Mouse (Mus musculus) natural killer cell, adult 2 months (primary cell): Measurements from ENCODE around the gene Uprt.

Experiments used
- DNase-seq, 2 experiments: peaks; one replicate each; pipeline ENCODE4 v3.0.0; 2022; ENCODE audit warnings: low spot score in 2 of 2

Gene Uprt

DNA sequence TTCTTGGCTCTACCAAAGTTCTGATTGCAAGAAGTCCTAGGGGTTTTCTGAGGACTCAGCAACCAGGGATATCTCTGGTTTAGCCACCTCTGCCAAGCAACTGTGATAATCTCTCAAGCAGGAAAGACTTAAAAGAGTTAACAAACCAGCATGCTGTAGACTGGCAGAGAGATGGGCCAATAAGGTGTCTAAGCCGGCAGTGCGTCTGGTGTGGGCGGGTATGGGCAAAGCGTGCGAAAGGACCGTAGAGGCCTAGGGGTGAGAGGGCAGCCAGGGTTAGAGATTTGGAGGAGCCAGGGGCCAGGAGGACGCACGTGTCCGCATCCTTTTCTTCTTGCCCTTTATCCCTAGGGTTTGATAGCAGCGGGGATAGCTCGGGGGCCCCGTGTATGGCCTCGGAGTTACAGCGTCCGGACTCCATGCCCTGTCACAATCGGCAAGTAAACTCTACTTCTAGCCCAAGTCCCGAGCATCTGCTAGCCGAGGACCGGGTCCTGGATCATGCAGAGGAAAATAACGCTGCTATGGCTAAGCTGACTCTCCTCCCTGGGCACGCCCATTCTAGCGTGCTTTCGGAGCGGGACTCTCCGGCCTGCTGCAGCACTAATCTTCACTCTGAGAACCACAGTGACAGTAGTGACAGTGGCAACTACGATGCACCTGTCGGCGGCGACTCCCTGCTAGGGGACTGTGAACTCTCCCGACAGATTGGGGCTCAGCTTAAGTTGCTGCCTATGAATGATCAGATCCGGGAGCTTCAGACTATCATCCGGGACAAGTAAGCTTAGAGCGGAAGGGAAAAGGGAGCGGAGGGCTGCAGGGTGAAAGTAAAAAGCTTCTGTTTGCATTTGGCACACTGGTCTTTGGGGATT, at the start of gene Uprt:
Gene Uprt, plus strand, starts transcription at position 247 of the 872 bp plus-strand sequence.
- peak; percentile 63 to 68 for DNase-seq

DNA sequence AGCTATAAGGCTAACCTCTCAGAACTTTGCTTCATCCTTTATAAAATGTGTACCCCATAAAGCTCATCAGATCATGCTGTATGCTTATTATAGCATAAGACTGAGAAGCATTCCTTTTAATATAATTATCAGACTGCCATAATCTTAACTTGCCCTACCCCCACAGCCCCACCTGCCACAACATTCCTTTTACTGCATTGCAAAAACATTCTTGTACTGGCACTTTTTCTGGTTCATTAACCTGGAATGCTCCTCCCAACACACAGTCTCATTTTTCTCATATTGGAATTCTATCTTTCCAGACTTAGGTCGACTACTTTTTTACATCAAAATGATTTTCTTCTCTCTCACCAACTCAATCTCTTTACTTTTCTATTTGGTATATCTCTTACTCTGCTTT, 49.2 kb upstream of the Uprt start:
- DNase-seq = no peak

DNA sequence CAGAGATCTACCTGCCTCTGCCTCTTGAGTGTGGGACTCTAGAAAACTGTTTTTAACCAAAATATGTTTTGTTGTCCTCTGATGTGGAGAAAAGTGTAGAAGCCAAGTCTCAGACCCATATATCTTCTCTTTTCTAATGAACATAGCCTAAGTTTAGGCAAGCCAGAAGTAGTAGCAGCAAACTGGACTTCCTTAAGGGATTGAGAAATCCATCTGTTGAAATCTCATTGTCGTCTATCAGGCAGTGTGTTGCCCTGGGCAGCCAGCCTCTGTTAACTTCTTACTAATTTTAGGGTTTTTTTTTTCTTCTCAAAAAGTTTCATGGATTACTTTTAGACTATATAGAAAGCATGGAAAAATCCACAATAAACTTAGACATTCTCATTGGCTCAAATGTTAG, 30.2 kb upstream of the Uprt start:
- no peak for DNase-seq

DNA sequence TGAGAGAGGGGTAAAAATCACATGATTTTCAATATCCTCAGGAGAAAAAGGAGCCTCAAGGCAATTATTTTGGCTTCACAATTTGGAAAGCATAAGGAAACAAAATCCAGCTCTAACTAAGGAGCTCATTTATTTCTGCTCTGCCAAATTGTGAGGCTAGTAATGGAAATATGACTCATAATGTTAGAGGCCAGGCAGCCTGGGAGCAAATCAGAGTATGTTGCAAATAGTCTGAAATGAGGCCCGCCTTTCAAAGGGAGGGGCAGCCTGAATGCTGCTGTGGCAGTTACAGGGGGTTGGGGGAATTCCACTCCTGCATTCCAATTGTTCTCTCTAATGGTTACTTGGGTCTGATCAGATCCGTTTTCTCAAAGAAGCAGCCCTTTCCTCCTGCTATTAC, 20.9 kb upstream of the Uprt start:
- no peak for DNase-seq

DNA sequence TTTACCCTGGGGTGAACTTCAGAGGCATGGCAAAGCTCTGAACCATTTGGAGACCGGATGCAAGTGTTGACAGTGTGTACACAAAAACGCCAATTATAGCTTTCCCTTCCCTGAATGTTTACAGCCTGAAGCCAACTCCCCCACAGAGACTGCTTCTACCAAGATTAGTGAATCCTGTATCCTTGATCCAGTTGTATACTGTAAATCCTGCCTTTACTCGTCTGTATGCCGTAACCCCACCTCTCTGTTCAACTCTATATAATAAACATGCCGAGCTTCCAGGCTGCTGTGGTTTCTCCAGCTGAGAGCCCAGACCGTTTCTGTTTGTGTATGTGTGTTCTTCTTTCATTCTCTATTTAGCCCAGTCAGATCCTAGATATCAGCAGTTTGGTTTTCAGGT, 18.2 kb upstream of the Uprt start:
- DNase-seq = no peak

DNA sequence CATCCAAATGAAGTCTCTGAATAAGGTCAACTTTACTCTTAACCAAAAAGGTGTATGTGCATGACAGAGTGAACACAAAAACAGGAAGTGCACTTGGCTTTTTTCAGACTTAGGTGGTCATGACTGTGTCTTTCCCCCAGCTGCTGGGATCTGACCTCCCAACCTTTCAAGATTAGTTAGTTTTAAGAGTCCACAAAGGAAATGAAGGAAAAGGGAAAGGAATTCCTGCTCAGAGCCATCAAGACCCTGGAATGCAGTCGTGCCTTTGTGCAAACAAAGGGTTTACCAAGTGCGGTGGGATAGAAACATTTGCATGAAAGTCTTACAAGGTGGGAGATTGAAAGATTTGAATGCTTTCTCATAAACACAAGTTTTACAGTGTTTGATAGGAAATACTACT, 4.6 kb upstream of the Uprt start:
- DNase-seq = no peak

DNA sequence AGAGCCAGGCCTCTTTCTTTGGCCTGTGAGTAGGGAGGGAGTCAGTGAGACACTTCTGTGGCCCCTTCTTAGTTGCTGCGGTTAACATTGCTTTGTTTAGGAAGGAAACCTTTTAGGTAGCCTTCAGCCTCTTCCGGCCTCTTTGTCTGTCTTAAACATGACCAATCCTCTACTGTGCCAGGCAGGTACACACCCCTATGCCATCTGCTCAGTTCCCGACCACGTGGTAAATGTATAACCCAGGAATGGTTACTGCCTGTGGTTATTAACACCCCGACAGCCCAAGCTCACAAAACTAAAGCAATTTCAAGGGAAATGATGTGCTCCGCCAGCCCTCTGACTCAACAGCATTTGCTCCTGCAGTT, 808 bp downstream of the Uprt start:
- DNase-seq = peak; percentile 6 to 14

DNA sequence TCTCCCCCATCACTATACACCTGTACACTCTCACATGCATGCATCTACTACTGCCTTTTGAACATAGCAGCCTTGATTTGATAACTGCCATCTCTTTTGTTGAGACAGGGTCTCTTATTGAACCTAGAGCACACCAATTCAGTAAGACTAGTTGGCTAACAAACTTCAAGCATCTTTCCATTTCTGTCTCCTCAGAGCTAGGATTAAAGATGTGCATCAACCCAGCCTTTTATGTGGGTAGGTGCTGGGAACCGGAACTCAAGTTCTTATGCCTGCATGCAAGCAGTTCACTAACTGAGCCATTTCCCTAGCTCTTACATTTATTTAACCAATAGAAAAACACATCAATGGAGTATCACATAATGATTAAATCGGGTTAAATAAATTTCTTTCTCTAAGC, 3.0 kb downstream of the Uprt start:
- no peak for DNase-seq

DNA sequence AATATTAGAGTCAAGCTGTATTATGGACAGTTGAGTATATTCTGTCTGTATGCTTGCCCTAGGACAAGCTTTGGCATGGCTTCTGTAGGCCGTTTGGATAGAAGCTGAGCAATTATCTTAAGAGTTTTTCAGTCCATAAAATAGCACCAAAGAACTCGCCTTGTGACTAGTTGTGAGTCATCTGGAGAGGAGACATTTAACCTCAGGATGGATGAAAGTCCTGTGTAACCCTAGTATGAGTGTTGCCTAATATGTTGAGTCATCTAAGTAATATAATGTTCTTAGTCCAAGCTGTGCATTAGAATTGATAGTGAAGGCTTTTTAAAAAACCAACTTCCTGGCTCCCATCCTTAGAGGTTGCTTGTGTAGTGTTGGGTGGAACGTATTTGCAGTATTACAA, 5.4 kb downstream of the Uprt start:
- DNase-seq = no peak

DNA sequence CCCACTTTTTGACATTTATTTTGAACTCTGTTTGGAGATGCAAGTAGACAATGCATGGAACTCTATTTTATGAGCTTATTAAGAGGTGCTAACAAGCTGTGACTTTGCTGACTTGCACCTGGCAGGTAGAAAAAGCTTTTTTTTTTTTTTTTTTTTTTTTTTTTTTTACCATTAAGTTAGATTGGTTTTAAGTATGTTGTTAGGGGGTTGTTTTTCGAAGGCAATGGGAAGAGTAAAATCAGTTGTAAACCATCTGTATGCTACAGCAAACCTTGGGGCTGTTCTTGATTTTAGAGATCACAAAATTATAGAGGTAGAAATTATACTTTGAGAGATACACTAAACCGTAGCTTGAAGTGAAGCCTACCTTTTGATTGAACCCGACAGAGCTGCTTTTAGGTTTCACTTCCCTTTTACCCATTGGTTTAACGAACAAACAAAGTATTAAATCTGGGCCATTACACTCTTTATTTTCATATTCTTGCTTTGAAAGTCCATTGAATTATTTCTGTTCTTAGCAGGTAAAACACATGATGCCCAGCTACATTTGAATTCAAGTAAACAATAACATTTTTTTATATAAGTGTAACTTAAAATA, 6.4 kb downstream of the Uprt start:
- DNase-seq = no peak

DNA sequence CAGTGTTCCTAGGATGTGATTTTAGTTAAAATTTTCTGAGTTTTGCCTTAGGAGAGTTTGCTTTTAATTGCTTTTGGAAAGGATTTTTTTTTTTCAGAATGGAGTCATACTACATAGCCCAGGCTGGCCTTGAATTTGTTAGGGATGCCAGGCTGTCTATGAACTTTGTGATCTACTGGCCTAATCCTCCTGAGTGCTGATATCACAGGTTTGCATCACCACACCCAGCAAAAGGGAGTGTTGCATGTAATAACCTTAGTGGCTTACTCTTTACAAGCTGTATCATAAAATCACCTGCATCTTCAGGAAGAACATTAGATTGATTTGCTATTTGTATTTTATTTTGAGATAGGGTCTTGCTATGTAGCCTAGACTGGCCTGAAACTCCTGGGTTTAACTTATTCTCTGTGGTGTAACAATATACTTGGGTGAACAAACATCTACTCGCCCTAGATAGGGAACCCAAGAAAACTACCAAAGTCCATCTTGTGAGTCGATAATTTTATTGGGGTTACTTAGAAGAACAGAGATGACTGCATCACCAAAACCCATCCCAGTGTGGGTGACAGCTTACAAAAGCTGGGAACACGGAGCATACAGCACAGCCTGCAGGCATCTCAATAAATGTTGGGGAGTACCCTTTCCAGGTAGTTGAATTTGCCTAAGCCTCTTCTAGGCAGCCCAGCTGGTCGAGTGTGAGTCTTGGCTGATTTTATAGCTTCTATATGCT, 7.2 kb downstream of the Uprt start:
- DNase-seq = no peak

DNA sequence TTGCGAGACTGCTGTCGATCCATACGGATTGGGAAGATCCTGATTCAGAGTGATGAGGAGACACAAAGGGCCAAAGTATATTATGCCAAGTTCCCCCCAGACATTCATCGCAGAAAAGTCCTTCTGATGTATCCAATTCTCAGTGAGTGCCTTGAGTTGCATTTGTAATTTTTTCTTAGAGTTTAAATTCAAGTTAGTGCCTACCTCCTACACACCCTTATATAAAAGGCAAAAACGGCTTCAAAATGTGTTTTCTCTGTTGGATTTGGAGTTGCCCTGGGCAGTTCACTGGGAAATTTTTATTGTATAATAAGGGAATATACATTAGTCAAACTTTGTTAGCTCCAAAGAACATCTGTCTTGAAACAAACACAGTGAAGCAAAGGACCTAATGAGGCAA, 19.1 kb downstream of the Uprt start:
- DNase-seq = no peak

DNA sequence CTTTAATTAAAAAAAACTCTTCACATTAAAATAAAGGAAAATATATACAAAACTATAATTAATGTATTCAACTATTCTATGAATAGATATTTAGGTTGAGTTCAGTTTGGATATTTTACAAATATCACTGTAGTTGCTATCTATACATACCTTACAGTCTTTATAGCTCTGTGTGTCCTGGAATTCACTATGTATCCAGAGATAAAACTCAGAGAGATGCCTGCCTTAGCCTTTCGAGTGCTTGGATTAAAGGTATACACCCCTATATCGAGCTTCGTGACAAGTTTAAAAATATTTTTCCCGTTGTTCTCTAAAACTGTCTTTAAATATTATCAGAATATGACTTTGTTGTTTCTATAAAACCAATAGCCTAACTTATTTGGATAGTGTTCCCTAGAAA, 60.0 kb downstream of the Uprt start:
- DNase-seq = no peak

DNA sequence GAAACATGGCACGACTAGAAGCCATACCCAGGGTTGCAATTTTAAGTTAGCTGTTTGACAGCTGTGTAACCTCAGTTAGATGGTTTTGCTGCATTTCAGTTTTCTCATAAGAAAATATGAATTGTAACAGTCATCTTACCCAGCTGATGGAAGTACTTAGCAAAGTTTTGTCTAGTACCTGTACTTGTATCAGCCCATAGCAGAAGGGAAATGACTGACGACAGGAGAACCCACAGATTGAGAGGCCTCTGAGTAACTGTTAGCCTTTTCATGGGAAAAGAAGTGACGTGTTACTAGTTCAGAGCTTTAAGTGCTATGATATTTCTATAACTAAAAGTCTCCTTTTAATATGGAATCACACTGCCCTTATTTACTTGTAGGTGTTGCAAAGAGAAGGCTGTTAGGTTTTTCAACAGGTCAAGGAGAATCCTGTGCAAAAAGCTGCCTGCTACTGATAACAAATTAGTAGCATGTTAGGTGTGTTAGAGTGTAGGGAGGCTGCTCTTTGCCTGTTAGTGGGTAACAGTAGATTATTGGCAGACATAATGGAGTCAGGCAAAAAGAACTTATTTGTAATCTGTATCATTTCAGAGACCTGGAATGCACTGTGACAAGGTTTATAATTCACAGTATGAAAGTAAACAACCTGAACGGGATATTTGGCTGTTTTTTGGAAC, 61.4 kb downstream of the Uprt start:
- no peak for DNase-seq

DNA sequence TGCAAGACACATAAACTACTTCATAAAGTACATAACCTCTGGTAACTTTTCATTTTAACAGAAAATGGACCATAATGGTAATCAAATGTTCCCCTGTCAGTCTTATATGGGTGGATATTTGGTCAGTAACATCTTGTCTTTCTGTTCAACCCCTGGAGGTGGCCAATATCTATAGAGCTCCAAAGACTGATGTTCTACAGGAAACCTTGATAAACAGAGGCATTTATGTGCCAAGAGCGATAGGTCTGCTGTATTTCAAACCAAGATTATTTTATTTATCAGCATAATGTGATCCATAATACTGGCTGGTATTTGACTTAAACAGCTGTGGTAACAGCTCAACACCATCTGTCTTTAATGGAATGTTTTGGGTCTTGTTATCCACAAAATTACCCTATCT, 62.7 kb downstream of the Uprt start:
- no peak for DNase-seq
